21 mouse cellular contexts compared by ENCODE assay signal in genomic region chr12:29741181-29741580, GRCm38 (mm10).
DNase-seq lines count a peak whose midpoint lies in the region; ATAC-seq and TF ChIP-seq lines count a peak whose summit lies in the region.
"Had no signal": no experiment of that assay in that cellular context is flagged by ENCODE, and none has a peak within 500 bp of the region (broad histone marks: within the 10 kb centered on the region; RNA-seq: fewer than 3 reads in every experiment).

No protein-coding gene starts in this region.

- peaks cover 28% of the 10 kb centered on the region for H3K4me1 ChIP-seq in hindbrain, embryonic 13.5 days (replicated peaks)
- no peaks in the 10 kb centered on the region for H3K4me1 ChIP-seq in hindbrain, embryonic 11.5 days (replicated peaks; ENCODE audit: control insufficient read depth, insufficient read depth, low read length)
- H3K4me1 ChIP-seq in midbrain, embryonic 15.5 days = peaks cover 18% of the 10 kb centered on the region
- H3K4me1 ChIP-seq in midbrain, embryonic 13.5 days (replicated peaks) = peaks cover 12% of the 10 kb centered on the region; the same call in 1 of the 2 replicates
- no peaks in the 10 kb centered on the region for H3K4me1 ChIP-seq in midbrain, postnatal 0 days (ENCODE audit: insufficient read depth, low read length)
- H3K4me1 ChIP-seq: embryonic facial prominence, embryonic 10.5 days; heart, embryonic 15.5 days; kidney, embryonic 15.5 days; limb, embryonic 15.5 days had no signal

- WGBS in hindbrain, embryonic 13.5 days = 85% methylated on average over 6 of the region's 6 CpGs
- 92% methylated on average over 6 of the region's 6 CpGs for WGBS in hindbrain, embryonic 11.5 days
- WGBS in midbrain, embryonic 15.5 days = 87% methylated on average over 6 of the region's 6 CpGs
- 90% methylated on average over 6 of the region's 6 CpGs for WGBS in midbrain, embryonic 13.5 days
- 85% methylated on average over 6 of the region's 6 CpGs for WGBS in midbrain, postnatal 0 days

- H3K9ac ChIP-seq in hindbrain, embryonic 13.5 days = no peak overlapping the region
- no peak overlapping the region for H3K9ac ChIP-seq in hindbrain, embryonic 11.5 days (ENCODE audit: low read depth, low read length)
- no peak overlapping the region for H3K9ac ChIP-seq in midbrain, embryonic 15.5 days
- no peak overlapping the region for H3K9ac ChIP-seq in midbrain, embryonic 13.5 days (replicated peaks)
- no peak overlapping the region for H3K9ac ChIP-seq in midbrain, postnatal 0 days (replicated peaks; ENCODE audit: low read length, poor library complexity, severe bottlenecking)
- H3K9ac ChIP-seq: heart, embryonic 15.5 days; kidney, embryonic 15.5 days; limb, embryonic 15.5 days had no signal

- ATAC-seq in cerebellum, adult (ENCODE audit: insufficient number of reproducible peaks, low FRiP score, low TSS enrichment) = no peak
- no peak for ATAC-seq in hindbrain, embryonic 13.5 days (ENCODE audit: low FRiP score)
- ATAC-seq in hindbrain, embryonic 11.5 days (ENCODE audit: low FRiP score) = no peak
- no peak for ATAC-seq in midbrain, embryonic 15.5 days (replicated peaks)
- ATAC-seq in midbrain, embryonic 13.5 days = no peak
- ATAC-seq in midbrain, postnatal 0 days (ENCODE audit: low FRiP score) = no peak
- ATAC-seq: intestine, embryonic 16.5 days; lung, postnatal 0 days had no signal

- H3K27me3 ChIP-seq in hindbrain, embryonic 13.5 days = no peaks in the 10 kb centered on the region
- no peaks in the 10 kb centered on the region for H3K27me3 ChIP-seq in hindbrain, embryonic 11.5 days (ENCODE audit: control insufficient read depth, insufficient read depth, low read length)
- H3K27me3 ChIP-seq in midbrain, embryonic 15.5 days (replicated peaks) = no peaks in the 10 kb centered on the region
- no peaks in the 10 kb centered on the region for H3K27me3 ChIP-seq in midbrain, embryonic 13.5 days
- no peaks in the 10 kb centered on the region for H3K27me3 ChIP-seq in midbrain, postnatal 0 days (ENCODE audit: insufficient read depth, low read length)
- H3K27me3 ChIP-seq: CH12.LX; heart, embryonic 15.5 days; kidney, embryonic 15.5 days; limb, embryonic 15.5 days had no signal

- H3K9me3 ChIP-seq in hindbrain, embryonic 13.5 days = no peaks in the 10 kb centered on the region
- H3K9me3 ChIP-seq in hindbrain, embryonic 11.5 days (ENCODE audit: control insufficient read depth, low read length) = no peaks in the 10 kb centered on the region
- no peaks in the 10 kb centered on the region for H3K9me3 ChIP-seq in midbrain, embryonic 15.5 days
- no peaks in the 10 kb centered on the region for H3K9me3 ChIP-seq in midbrain, embryonic 13.5 days
- no peaks in the 10 kb centered on the region for H3K9me3 ChIP-seq in midbrain, postnatal 0 days (ENCODE audit: low read length)
- H3K9me3 ChIP-seq: embryonic facial prominence, embryonic 10.5 days; heart, embryonic 15.5 days; kidney, embryonic 15.5 days; limb, embryonic 15.5 days had no signal

- TF ChIP-seq CTCF in midbrain, postnatal 0 days (IDR thresholded peaks at IDR 0.05) = no peak

- intact Hi-C loops in gastrocnemius, postnatal 36 days (cut with DNase I) = loop anchor here (5.0 kb wide), 1 partner anchor 54 kb away; no protein-coding TSS in a partner anchor

- H3K4me3 ChIP-seq in hindbrain, embryonic 13.5 days = no peak overlapping the region
- H3K4me3 ChIP-seq in hindbrain, embryonic 11.5 days (ENCODE audit: low read depth, low read length) = no peak overlapping the region
- no peak overlapping the region for H3K4me3 ChIP-seq in midbrain, embryonic 15.5 days
- H3K4me3 ChIP-seq in midbrain, embryonic 13.5 days (replicated peaks) = no peak overlapping the region
- H3K4me3 ChIP-seq in midbrain, postnatal 0 days (ENCODE audit: low read depth, low read length) = no peak overlapping the region
- H3K4me3 ChIP-seq: embryonic facial prominence, embryonic 10.5 days; heart, adult 2 months; heart, embryonic 15.5 days; kidney, embryonic 15.5 days; limb, embryonic 15.5 days had no signal

- peak; percentile 92 for DNase-seq in cerebellum, postnatal 10 days
- DNase-seq in hindbrain, embryonic 11.5 days (ENCODE audit: low spot score) = no peak
- DNase-seq in midbrain, postnatal 0 days (ENCODE audit: low spot score) = peak; percentile 79
- DNase-seq in gastrocnemius, postnatal 36 days = no peak
- DNase-seq: adrenal gland, postnatal 14 days; heart, adult 2 months; heart, postnatal 4 days; kidney, postnatal 4 days; spleen, adult 18-20 months; thymus, postnatal 36 days had no signal

- H3K4me2 ChIP-seq in hindbrain, embryonic 13.5 days = no peak overlapping the region
- no peak overlapping the region for H3K4me2 ChIP-seq in hindbrain, embryonic 11.5 days (replicated peaks; ENCODE audit: low read depth, low read length)
- no peak overlapping the region for H3K4me2 ChIP-seq in midbrain, embryonic 15.5 days
- H3K4me2 ChIP-seq in midbrain, embryonic 13.5 days (replicated peaks) = no peak overlapping the region
- no peak overlapping the region for H3K4me2 ChIP-seq in midbrain, postnatal 0 days (ENCODE audit: low read depth, low read length, poor library complexity, severe bottlenecking)
- H3K4me2 ChIP-seq: heart, embryonic 15.5 days; kidney, embryonic 15.5 days; limb, embryonic 15.5 days had no signal

- H3K27ac ChIP-seq in hindbrain, embryonic 13.5 days = peak overlapping the region; percentile 71
- no peak overlapping the region for H3K27ac ChIP-seq in hindbrain, embryonic 11.5 days (ENCODE audit: low read depth, low read length)
- H3K27ac ChIP-seq in midbrain, embryonic 15.5 days = peak overlapping the region; percentile 48
- H3K27ac ChIP-seq in midbrain, embryonic 13.5 days = no peak overlapping the region
- H3K27ac ChIP-seq in midbrain, postnatal 0 days (ENCODE audit: low read depth, low read length) = no peak overlapping the region
- H3K27ac ChIP-seq: embryonic facial prominence, embryonic 10.5 days; heart, adult 2 months; heart, embryonic 15.5 days; kidney, embryonic 15.5 days; limb, embryonic 15.5 days had no signal

- H3K36me3 ChIP-seq in hindbrain, embryonic 13.5 days = peaks cover 3% of the 10 kb centered on the region; the same call in 1 of the 2 replicates
- H3K36me3 ChIP-seq in hindbrain, embryonic 11.5 days (ENCODE audit: control insufficient read depth, insufficient read depth, low read length) = no peaks in the 10 kb centered on the region
- H3K36me3 ChIP-seq in midbrain, embryonic 15.5 days (replicated peaks) = no peaks in the 10 kb centered on the region
- H3K36me3 ChIP-seq in midbrain, embryonic 13.5 days = no peaks in the 10 kb centered on the region
- no peaks in the 10 kb centered on the region for H3K36me3 ChIP-seq in midbrain, postnatal 0 days (ENCODE audit: insufficient read depth, low read length)
- H3K36me3 ChIP-seq: embryonic facial prominence, embryonic 10.5 days; heart, embryonic 15.5 days; kidney, embryonic 15.5 days; limb, embryonic 15.5 days had no signal

Comparison
In these comparisons a context has a peak if more than half of its experiments do, and no peak if none do; other contexts are left out.
1. H3K27ac ChIP-seq: peak in hindbrain, embryonic 13.5 days (single experiment) and midbrain, embryonic 15.5 days (single experiment); none in hindbrain, embryonic 11.5 days (single experiment), midbrain, embryonic 13.5 days (single experiment) and midbrain, postnatal 0 days (single experiment).
2. DNase-seq: peak in cerebellum, postnatal 10 days (2 of 2) and midbrain, postnatal 0 days (single experiment); none in hindbrain, embryonic 11.5 days (single experiment) and gastrocnemius, postnatal 36 days (0 of 2).